ENCODE assay signal across 8 mouse cellular contexts in the genomic region with DNA sequence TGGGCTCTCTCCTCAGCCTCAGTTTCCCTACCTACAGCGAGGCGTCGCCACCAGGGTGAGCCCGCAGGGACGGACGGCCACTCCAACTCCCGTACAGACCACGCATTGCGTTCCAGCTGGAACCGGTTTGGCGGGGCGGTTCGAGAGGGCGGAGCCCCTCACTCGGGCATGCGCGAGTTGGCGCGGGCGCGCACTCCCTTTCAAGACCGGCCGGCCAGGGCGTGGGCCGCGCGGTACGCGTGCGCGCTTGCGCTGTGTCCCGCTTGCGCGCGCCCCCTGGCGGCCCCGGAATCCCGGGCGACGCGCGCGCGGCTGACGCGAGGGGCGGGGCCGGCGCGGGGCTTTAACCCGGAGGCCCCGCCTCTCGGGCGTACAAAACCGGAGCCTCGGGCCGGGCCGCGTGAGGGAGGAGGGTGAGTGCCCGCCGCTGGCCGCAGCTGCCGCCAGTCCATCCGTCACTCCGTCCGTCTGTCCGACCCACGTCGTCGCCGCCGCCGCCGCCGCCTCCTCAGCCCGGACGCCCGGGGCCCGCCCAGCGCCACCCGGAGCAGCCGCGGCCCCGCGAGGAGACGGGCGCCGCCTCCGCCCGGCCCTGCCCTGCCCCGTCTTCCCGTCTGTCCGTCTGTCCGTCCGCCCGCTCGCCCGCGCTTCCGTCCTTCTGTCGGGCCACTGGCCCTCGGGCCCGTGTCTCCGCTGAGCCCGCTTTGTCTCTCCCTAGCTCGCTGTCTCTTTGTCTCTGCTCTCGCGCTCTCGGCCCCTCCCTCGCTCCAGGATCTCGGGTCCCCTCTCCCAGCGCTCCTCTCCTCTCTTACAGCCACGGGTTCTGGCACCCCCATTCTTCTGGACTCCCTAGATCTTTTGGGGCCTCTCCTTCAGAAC. TPM values are rescaled to one million over a fixed set of nuclear protein-coding genes. Genes with fewer than 3 reads are reported as not detected.
DNase-seq lines count a peak whose midpoint lies in the region; ATAC-seq lines count a peak whose summit lies in the region.

No protein-coding gene starts in this region.

- no peaks in the 10 kb centered on the region for H3K36me3 ChIP-seq in hindbrain, embryonic 13.5 days

- H3K4me3 ChIP-seq in hindbrain, embryonic 13.5 days = peak overlapping the region; percentile 97

- peak overlapping the region; percentile 89 for H3K4me2 ChIP-seq in hindbrain, embryonic 13.5 days

- H3K9ac ChIP-seq in hindbrain, embryonic 13.5 days = peak overlapping the region; percentile 100

- WGBS in hindbrain, embryonic 13.5 days = under 1% methylated on average over 95 of the region's 114 CpGs

- no peaks in the 10 kb centered on the region for H3K27me3 ChIP-seq in hindbrain, embryonic 13.5 days

- H3K4me1 ChIP-seq in hindbrain, embryonic 13.5 days (replicated peaks) = peaks cover 67% of the 10 kb centered on the region

- peak; percentile 91 for ATAC-seq in hindbrain, embryonic 13.5 days (ENCODE audit: low FRiP score)

- no peaks in the 10 kb centered on the region for H3K9me3 ChIP-seq in hindbrain, embryonic 13.5 days

- peak; percentile 92 for DNase-seq in R1 (ENCODE audit: low read depth, low spot score)
- peak; percentile 97 to 98 for DNase-seq in cerebellum, postnatal 14 days
- DNase-seq in frontal cortex, postnatal 14 days (ENCODE audit: low spot score in 2 of 2) = peak; percentile 91 to 92
- peak; percentile 92 to 96 for DNase-seq in layer of hippocampus, postnatal 25 days (ENCODE audit: extremely low spot score in 1 of 2, low spot score in 1 of 2)
- peak; percentile 96 for DNase-seq in lung, postnatal 14 days
- DNase-seq in ovary, postnatal 36 days (ENCODE audit: low spot score) = peak; percentile 97
- DNase-seq in thymus, postnatal 14 days = peak; percentile 90

- H3K27ac ChIP-seq in hindbrain, embryonic 13.5 days = peak overlapping the region; percentile 96

RNA-seq across cellular contexts. Expression of gene Myl9, which starts 54.3 kb away (rescaled TPM):
- 39.1 and 53.3 TPM in 2 replicates for polyA plus RNA-seq in hindbrain, embryonic 13.5 days (2015; fragmentation: Nextera tagmentation; extraction: Ambion mirVana)
- 10 to 100 TPM; 14.3 to 18.8 TPM for total RNA-seq in layer of hippocampus, postnatal 25 days (2021)

Comparison
In these comparisons a context has a peak if more than half of its experiments do, and no peak if none do; other contexts are left out.
1. Peak in every context shown above with its lines: DNase-seq, ATAC-seq, H3K4me3 ChIP-seq and H3K27ac ChIP-seq.